Mouse (Mus musculus): ENCODE results near the gene Zfp109. TPM values are rescaled to one million over a fixed set of nuclear protein-coding genes. Genes with fewer than 3 reads are reported as not detected.
A peak's percentile ranks its signal among the peaks of the same experiment; 100 is the strongest.
"Not testable (repeated sequence)": the region's sequence is repeated elsewhere in the genome, so short reads cannot be mapped to it uniquely, and the experiment has no call there.

The Zfp109 gene
- polyA plus RNA-seq (2015; fragmentation: Nextera tagmentation; extraction: Ambion mirVana) = 3.9 and 4.5 TPM in 2 replicates

- Histone ChIP-seq H3K4me2 (replicated peaks) (peak within 1 kb of the TSS; percentile 69), H3K27me3 (0 out of 2 replicates have a peak, but pooled peaks cover 3% of the 10 kb centered on the region), H3K9me3 (no peaks in the 10 kb centered on the region), H3K4me3 (replicated peaks) (peak within 1 kb of the TSS; percentile 77), H3K4me1 (replicated peaks) (peaks cover 6% of the 10 kb centered on the region), H3K36me3 (0 out of 2 replicates have a peak, but pooled peaks cover 8% of the 10 kb centered on the region), H3K9ac (replicated peaks) (peak within 1 kb of the TSS; percentile 75), H3K27ac (no peak within 1 kb of the TSS; the same call in 1 of the 2 replicates)
- WGBS = 7% methylated on average over 28 of the region's 28 CpGs
- peak; percentile 95 for ATAC-seq
Measured at GRCm38 (mm10) chr7:24237040-24237791, at the start of gene Zfp109. Gene Zfp109 (minus strand): TSS chr7:24237560.

GRCm38 (mm10) chr7:24286916-24287315 is 49.6 kb upstream of the Zfp109 start:
- Histone ChIP-seq H3K27ac (no peak overlapping the region), H3K4me1 (replicated peaks) (no peaks in the 10 kb centered on the region), H3K36me3 (peaks cover 52% of the 10 kb centered on the region), H3K27me3 (no peaks in the 10 kb centered on the region), H3K4me3 (replicated peaks) (no peak overlapping the region), H3K9me3 (no peaks in the 10 kb centered on the region), H3K9ac (replicated peaks) (no peak overlapping the region), H3K4me2 (replicated peaks) (no peak overlapping the region)
- no peak for ATAC-seq
- 89% methylated on average over 4 of the region's 4 CpGs for WGBS

- WGBS = 59% methylated on average over 4 of the region's 4 CpGs
- H3K4me1 ChIP-seq (replicated peaks) = no peaks in the 10 kb centered on the region
- no peaks in the 10 kb centered on the region for H3K9me3 ChIP-seq
- H3K4me3 ChIP-seq (replicated peaks) = no peak overlapping the region
- ATAC-seq = no peak
- peaks cover 44% of the 10 kb centered on the region for H3K36me3 ChIP-seq
- no peak overlapping the region for H3K27ac ChIP-seq
- no peak overlapping the region for H3K4me2 ChIP-seq (replicated peaks)
- no peak overlapping the region for H3K9ac ChIP-seq (replicated peaks)
- H3K27me3 ChIP-seq = no peaks in the 10 kb centered on the region
Measured at GRCm38 (mm10) chr7:24286090-24286489, 48.7 kb upstream of the Zfp109 start.

- Histone ChIP-seq H3K27me3 (no peaks in the 10 kb centered on the region), H3K27ac (no peak overlapping the region), H3K4me1 (replicated peaks) (no peaks in the 10 kb centered on the region), H3K9ac (replicated peaks) (no peak overlapping the region), H3K9me3 (no peaks in the 10 kb centered on the region), H3K4me2 (replicated peaks) (no peak overlapping the region), H3K4me3 (replicated peaks) (no peak overlapping the region), H3K36me3 (peaks cover 13% of the 10 kb centered on the region)
- ATAC-seq = no peak
- 50% methylated on average over 4 of the region's 4 CpGs for WGBS
Measured at GRCm38 (mm10) chr7:24280858-24281145, 43.4 kb upstream of the Zfp109 start.

GRCm38 (mm10) chr7:24280031-24280857 is 42.9 kb upstream of the Zfp109 start:
- ATAC-seq = no peak
- 52% methylated on average over 10 of the region's 10 CpGs for WGBS

GRCm38 (mm10) chr7:24278771-24279170 is 41.4 kb upstream of the Zfp109 start:
- not testable (repeated sequence) for H3K4me1 ChIP-seq (replicated peaks); H3K4me3 ChIP-seq (replicated peaks); H3K9ac ChIP-seq (replicated peaks); H3K27me3 ChIP-seq; H3K4me2 ChIP-seq (replicated peaks); ATAC-seq; H3K9me3 ChIP-seq; H3K27ac ChIP-seq
- WGBS = 83% methylated on average over 3 of the region's 3 CpGs
- peaks cover 33% of the 10 kb centered on the region for H3K36me3 ChIP-seq

More at GRCm38 (mm10) chr7:24280031-24280857, 42.9 kb upstream of the Zfp109 start:
- no peaks in the 10 kb centered on the region for H3K4me1 ChIP-seq (replicated peaks)
- no peak overlapping the region for H3K27ac ChIP-seq
- no peaks in the 10 kb centered on the region for H3K27me3 ChIP-seq
- no peak overlapping the region for H3K4me3 ChIP-seq (replicated peaks)
- no peak overlapping the region for H3K9ac ChIP-seq (replicated peaks)
- H3K9me3 ChIP-seq = no peaks in the 10 kb centered on the region
- H3K4me2 ChIP-seq (replicated peaks) = no peak overlapping the region
- peaks cover 19% of the 10 kb centered on the region for H3K36me3 ChIP-seq

GRCm38 (mm10) chr7:24274456-24274855 is 37.1 kb upstream of the Zfp109 start:
- 92% methylated on average over 4 of the region's 4 CpGs for WGBS
- Histone ChIP-seq H3K4me1 (replicated peaks) (peaks cover 11% of the 10 kb centered on the region), H3K4me2 (replicated peaks) (no peak overlapping the region), H3K27me3 (no peaks in the 10 kb centered on the region), H3K9ac (replicated peaks) (no peak overlapping the region), H3K9me3 (no peaks in the 10 kb centered on the region), H3K27ac (no peak overlapping the region), H3K36me3 (peaks cover 42% of the 10 kb centered on the region), H3K4me3 (replicated peaks) (no peak overlapping the region)
- no peak for ATAC-seq

- Histone ChIP-seq H3K9me3 (no peaks in the 10 kb centered on the region), H3K4me1 (replicated peaks) (peaks cover 20% of the 10 kb centered on the region), H3K27ac (no peak overlapping the region), H3K27me3 (no peaks in the 10 kb centered on the region), H3K9ac (replicated peaks) (no peak overlapping the region), H3K4me3 (replicated peaks) (no peak overlapping the region), H3K36me3 (peaks cover 33% of the 10 kb centered on the region), H3K4me2 (replicated peaks) (no peak overlapping the region)
- WGBS = 95% methylated on average over 6 of the region's 6 CpGs
- no peak for ATAC-seq
Measured at GRCm38 (mm10) chr7:24271191-24271590, 33.8 kb upstream of the Zfp109 start.

GRCm38 (mm10) chr7:24270288-24270672 is 32.9 kb upstream of the Zfp109 start, which contains the start of gene Zfp93:
Gene Zfp93 (plus strand): TSS chr7:24270420.
- 0% methylated on average over 12 of the region's 12 CpGs for WGBS
- Histone ChIP-seq H3K4me1 (replicated peaks) (peaks cover 20% of the 10 kb centered on the region), H3K4me3 (replicated peaks) (peak within 1 kb of the TSS; percentile 60), H3K4me2 (replicated peaks) (peak within 1 kb of the TSS; percentile 72), H3K27me3 (no peaks in the 10 kb centered on the region), H3K9me3 (no peaks in the 10 kb centered on the region), H3K36me3 (peaks cover 27% of the 10 kb centered on the region), H3K27ac (peak within 1 kb of the TSS; percentile 80), H3K9ac (replicated peaks) (peak within 1 kb of the TSS; percentile 79)
- ATAC-seq = peak; percentile 95

GRCm38 (mm10) chr7:24269667-24270287 is 32.4 kb upstream of the Zfp109 start:
- no peaks in the 10 kb centered on the region for H3K27me3 ChIP-seq
- peak overlapping the region; percentile 79 for H3K9ac ChIP-seq (replicated peaks)
- ATAC-seq = peak; percentile 74
- peaks cover 20% of the 10 kb centered on the region for H3K4me1 ChIP-seq (replicated peaks)
- no peak overlapping the region for H3K27ac ChIP-seq
- WGBS = 40% methylated on average over 7 of the region's 7 CpGs
- no peaks in the 10 kb centered on the region for H3K9me3 ChIP-seq
- peaks cover 22% of the 10 kb centered on the region for H3K36me3 ChIP-seq
- peak overlapping the region; percentile 60 for H3K4me3 ChIP-seq (replicated peaks)
- H3K4me2 ChIP-seq (replicated peaks) = peak overlapping the region; percentile 72

- 76% methylated on average over 3 of the region's 3 CpGs for WGBS
- peak overlapping the region; percentile 72; the same call in 1 of the 2 replicates for H3K4me2 ChIP-seq (replicated peaks)
Measured at GRCm38 (mm10) chr7:24269256-24269655, 31.9 kb upstream of the Zfp109 start.

More at GRCm38 (mm10) chr7:24269256-24269655, 31.9 kb upstream of the Zfp109 start:
- Histone ChIP-seq H3K27ac (no peak overlapping the region), H3K27me3 (no peaks in the 10 kb centered on the region), H3K4me1 (replicated peaks) (peaks cover 20% of the 10 kb centered on the region), H3K36me3 (peaks cover 17% of the 10 kb centered on the region), H3K9me3 (no peaks in the 10 kb centered on the region), H3K4me3 (replicated peaks) (peak overlapping the region; percentile 60; the same call in 1 of the 2 replicates), H3K9ac (replicated peaks) (no peak overlapping the region)
- 0 out of 2 replicates have a peak, but pooled peaks have one; percentile 9 for ATAC-seq
